Mouse (Mus musculus) cortical plate, adult 2 months (tissue): ENCODE measurements around the gene Slc7a15. TPM values are rescaled to one million over a fixed set of nuclear protein-coding genes. Genes with fewer than 3 reads are reported as not detected.
"Not testable (repeated sequence)": the region's sequence is repeated elsewhere in the genome, so short reads cannot be mapped to it uniquely, and the experiment has no call there.

Experiments used
- H3K27ac ChIP-seq: fragments of 200-500 bp; 2 replicates; pipeline ENCODE4 v1.5.1; 2012; ENCODE audit warnings: low read length, control low read depth, inconsistent platforms; ENCODE audit not compliant: insufficient read depth
- H3K4me1 ChIP-seq: fragments of 200-500 bp; 2 replicates; pipeline ENCODE4 v1.6.1; 2011; ENCODE audit warnings: low read length; ENCODE audit not compliant: control insufficient read depth, insufficient read depth
- H3K4me3 ChIP-seq: fragments of 200-500 bp; 2 replicates; pipeline ENCODE4 v1.5.1; 2011; ENCODE audit warnings: mild to moderate bottlenecking, low read length, control low read depth; ENCODE audit not compliant: insufficient read depth
- CTCF ChIP-seq: fragments of 200-500 bp; IDR thresholded peaks from 2 replicates; pipeline ENCODE4 v1.5.1; 2011; ENCODE audit warnings: mild to moderate bottlenecking, control low read depth, low read length; ENCODE audit not compliant: insufficient read depth; ENCODE audit errors: extremely low read depth
- POLR2A ChIP-seq: fragments of 200-500 bp; IDR thresholded peaks from 2 replicates; pipeline ENCODE4 v1.6.1; 2011; ENCODE audit warnings: mild to moderate bottlenecking, low read length, control low read depth; ENCODE audit not compliant: insufficient read depth; ENCODE audit errors: extremely low read depth
- polyA plus RNA-seq: library from polyadenylated mRNA; depleted of rRNA; stranded (reverse); fragments of >200 nt; gene quantifications from 2 replicates; pipeline ENCODE4 v1.2.3, GENCODE M21; 2012; rRNA removed

The Slc7a15 gene
- polyA plus RNA-seq = not detected in 2 replicates

DNA sequence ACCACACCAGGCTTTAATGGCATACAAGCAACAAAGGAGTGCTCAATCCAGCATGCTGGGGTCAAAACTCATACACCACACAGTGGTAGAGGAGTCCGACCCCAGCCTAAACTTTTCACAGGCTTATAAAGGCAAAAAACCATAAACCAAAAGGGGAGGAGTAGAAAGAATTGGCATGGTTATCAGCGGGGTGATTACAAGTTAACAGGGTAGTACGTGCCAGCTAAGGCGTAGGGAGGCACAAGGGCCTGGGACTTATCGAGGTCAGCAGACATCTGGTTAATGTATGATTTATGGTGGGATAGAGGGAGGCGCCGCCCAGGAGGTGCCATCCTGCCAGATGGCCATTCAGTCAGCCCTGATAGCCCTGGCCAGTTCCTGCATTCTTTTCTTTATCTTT is at the start of gene Slc7a15:
Gene Slc7a15, minus strand, starts transcription at position 101 of the 400 bp plus-strand sequence.
- not testable (repeated sequence) for H3K4me3 ChIP-seq, H3K4me1 ChIP-seq, H3K27ac ChIP-seq

DNA sequence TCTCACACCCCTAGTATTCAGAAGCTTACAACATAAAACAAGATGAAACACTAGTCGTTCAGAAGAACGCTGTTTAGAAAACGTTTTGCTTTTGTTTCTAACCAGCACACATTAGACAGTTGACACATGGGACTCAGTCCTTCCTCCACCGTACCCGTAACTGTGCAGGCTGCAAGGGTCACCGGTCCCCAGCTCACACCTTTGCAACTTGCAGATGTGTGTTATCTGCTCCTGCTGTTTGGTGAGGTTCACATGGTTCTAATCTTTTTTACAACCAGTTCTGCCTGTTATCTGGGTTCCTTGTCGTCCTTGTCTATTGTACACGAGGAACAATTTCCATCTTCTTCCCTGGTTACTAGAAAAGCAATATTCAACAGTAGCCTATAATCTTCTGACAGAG is 49.3 kb upstream of the Slc7a15 start:
- not testable (repeated sequence) for H3K4me1 ChIP-seq, H3K4me3 ChIP-seq, H3K27ac ChIP-seq

DNA sequence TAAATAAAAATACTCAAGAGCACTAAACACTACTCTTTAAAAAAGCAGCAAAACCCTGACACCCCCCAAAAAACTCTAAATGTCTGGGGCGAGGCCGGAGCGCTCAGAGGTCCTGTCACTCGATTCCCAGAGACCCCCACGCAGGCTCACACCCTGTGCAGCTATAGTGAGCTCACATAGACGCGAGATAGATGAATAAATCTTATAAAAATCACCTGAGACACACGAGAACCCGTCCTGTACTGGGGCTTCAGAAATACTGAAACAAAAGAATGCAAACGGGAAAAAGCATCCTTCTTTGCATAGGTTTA is 42.5 kb upstream of the Slc7a15 start:
- H3K27ac ChIP-seq = peak overlapping the region; percentile 80
- TF ChIP-seq CTCF (no peak), POLR2A (no peak)
- no peaks in the 10 kb centered on the region for H3K4me1 ChIP-seq
- H3K4me3 ChIP-seq = peak overlapping the region; percentile 96

DNA sequence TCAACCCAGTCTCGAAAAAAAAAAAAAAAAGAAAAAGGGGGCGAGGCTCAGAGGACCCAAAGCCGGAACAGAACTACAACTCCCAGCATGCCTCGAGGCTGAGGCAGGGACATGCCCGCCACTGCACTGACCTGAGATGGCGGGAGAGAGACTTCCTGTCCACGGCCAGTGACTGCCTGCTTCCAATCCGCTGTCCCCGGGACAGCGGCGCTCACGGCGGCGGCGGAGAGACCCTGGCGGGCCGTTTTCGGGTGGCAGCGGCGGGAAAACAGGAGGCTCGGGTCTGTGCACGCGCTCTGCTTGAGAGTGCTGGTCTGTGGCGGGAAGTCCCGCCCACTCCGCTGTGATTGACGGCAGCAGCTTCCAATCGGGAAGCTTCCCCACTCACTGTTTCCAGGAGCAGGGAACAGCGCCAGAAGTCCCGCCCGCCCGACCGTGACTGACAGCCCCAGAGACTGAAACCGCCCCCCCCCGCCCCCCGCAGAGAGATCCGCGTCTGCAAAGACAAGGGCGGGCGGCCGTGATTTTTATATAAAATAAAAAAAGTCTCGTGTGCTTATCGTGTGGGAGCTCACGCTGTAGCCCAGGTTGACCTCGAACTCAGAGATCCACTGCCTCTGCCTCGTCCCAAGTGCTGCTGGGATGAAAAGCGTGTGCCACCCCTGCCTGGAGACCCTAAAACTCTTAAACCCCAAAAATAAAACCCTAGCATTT is 42.0 kb upstream of the Slc7a15 start:
- Histone ChIP-seq H3K4me3 (peak overlapping the region; percentile 96), H3K27ac (peak overlapping the region; percentile 100), H3K4me1 (no peaks in the 10 kb centered on the region)
- TF ChIP-seq POLR2A = no peak; the same call in 1 of the 2 replicates
- TF ChIP-seq CTCF = no peak

DNA sequence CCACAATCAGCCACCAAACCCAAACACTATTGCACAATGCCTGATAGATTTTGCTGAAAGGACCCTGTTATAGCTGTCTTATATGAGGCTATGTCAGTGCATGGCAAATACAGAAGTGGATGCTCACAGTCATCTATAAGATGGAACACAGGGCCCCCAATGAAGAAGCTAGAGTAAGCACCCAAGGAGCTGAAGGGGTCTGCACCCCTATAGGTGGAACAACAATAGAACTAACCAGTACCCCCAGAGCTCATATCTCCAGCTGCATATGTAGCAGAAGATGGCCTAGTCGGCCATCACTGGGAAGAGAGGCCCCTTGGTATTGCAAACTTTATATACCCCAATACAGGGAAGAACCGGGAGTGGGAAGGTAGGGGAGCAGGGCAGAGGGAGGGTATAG is 41.3 kb upstream of the Slc7a15 start:
- peak overlapping the region; percentile 96; the same call in 1 of the 2 replicates for H3K4me3 ChIP-seq
- not testable (repeated sequence) for H3K27ac ChIP-seq, H3K4me1 ChIP-seq

DNA sequence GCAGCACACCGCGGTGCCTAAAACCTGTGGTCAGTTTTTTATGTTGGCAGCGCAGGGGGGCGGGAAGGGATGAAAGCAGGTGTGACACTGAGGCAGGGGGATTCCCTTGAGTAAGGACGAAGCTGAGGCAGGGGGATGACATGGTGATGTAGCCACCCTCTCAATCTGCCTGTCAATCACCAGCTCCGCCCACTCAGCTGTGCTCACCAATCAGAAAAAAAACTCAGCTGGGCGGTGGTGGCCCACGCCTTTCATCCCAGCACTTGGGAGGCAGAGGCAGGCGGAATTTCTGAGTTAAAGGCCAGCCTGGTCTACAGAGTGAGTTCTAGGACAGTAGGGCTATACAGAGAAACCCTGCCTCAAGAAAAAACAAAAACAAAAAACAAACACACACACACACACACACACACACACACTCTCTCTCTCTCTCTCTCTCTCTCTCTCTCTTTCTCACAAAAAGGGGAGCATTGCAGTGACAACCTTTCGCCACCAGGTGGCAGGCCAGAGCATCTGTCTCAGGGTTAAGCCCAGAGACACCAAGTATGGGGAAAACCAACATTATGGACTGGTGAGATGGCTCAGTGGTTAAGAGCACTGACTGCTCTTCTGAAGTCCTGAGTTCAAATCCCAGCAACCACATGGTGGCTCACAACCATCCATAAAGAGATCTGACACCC is 39.7 kb upstream of the Slc7a15 start:
- not testable (repeated sequence) for H3K4me3 ChIP-seq, H3K4me1 ChIP-seq, H3K27ac ChIP-seq
- peak; percentile 64 for TF ChIP-seq CTCF

DNA sequence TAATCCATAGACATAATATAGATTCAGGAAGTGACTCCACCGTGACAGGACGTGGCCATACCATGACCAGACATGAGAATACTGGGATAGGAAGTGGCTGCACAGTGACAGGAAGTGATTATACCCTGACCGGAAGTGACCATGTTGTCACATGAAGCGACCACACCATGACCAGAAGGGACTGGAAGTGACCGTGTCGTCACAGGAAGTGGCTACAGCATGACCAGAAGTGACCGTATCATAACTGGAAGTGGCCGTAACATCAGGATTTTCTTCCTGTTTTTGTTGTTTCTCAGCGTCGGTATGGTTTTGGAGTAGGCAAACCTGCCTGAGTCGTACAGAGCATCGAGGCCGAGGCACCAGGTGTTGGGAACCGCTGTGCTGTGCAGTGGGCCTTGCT is 38.1 kb upstream of the Slc7a15 start:
- no peaks in the 10 kb centered on the region for H3K4me1 ChIP-seq
- TF ChIP-seq POLR2A = no peak
- TF ChIP-seq CTCF = no peak
- H3K4me3 ChIP-seq = no peak overlapping the region
- H3K27ac ChIP-seq = no peak overlapping the region

DNA sequence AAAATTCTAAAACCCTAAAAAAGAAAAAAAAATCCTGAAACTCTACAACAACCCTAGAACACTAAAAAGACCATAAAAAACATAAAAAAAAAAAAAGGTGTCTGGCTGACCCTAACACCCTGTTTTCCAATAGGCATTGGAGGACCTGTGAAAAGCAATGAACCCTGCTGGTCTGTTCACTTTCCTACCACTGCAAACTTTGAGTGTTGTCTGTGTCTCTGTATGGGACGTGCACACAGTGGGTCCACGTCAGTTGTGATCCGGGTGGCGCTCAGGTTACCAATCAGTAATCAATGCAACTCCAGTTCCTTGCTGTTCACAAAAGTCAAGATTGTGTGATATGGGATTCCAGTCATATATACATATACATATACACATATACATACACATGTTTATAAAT is 36.7 kb upstream of the Slc7a15 start:
- TF ChIP-seq POLR2A = no peak
- no peak for TF ChIP-seq CTCF
- Histone ChIP-seq H3K27ac (no peak overlapping the region), H3K4me3 (no peak overlapping the region), H3K4me1 (no peaks in the 10 kb centered on the region)

DNA sequence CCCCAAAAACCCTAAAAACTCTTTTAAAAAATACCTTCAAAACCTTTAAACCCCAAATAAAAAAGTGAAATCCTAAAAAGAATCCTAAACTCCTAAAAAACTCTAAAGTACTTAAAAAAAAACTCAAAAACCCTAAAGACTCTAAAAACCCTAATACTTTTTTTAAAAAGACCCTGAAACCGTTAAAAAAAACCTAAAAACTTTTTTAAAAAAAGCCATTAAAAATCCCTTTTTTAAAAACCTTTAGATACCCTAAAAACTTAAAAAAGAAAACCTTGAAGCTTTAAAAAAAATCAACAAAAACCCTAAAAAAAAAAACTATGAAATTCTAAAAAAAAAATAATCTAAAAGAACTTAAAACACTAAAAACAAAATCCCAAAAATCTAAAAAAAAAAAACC is 35.4 kb upstream of the Slc7a15 start:
- Histone ChIP-seq H3K4me1 (no peaks in the 10 kb centered on the region), H3K4me3 (no peak overlapping the region), H3K27ac (no peak overlapping the region)
- TF ChIP-seq POLR2A (no peak), CTCF (no peak)

DNA sequence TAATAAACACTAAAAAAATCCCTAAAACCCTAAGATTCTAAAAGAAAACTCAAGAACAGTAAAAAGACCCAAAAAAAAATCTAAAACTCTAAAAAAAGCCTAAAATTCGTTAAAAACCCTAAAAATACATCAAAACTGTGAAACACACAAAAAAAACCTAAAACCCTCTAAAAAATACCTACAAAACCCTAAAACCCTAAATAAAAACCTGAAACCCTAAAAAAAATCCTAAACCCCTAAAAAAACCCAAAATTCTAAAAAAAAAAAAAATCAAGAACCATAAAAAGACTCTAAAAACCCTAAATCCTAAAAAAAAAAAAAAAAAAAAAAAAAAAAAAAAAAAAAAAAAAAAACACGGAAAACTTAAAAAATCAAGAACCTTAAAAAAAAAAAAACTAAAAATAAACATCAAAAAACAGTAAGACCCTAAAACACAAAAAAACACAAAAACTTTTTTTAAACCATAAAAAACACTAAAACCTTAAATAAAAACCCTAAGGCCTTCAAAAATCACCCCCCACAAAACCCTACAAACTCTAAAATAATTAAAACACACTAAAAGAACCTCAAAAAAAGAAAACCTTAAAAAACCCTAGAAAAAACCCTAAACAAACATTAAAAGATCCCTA is 34.0 kb upstream of the Slc7a15 start:
- H3K27ac ChIP-seq = no peak overlapping the region
- TF ChIP-seq CTCF = no peak
- H3K4me3 ChIP-seq = no peak overlapping the region
- H3K4me1 ChIP-seq = no peaks in the 10 kb centered on the region
